Mouse (Mus musculus) heart, adult 2 months (tissue): ENCODE measurements around the gene Cox6a2.

Source experiments
- CTCF ChIP-seq: fragments of 200-600 bp; IDR thresholded peaks from 2 replicates; pipeline ENCODE4 v1.8.1; 2022; ENCODE audit warnings: antibody characterized with exemption, mild to moderate bottlenecking, moderate library complexity
- EP300 ChIP-seq: fragments of 200-500 bp; IDR thresholded peaks from 2 replicates; pipeline ENCODE4 v1.6.1; 2011; ENCODE audit warnings: low read depth, low read length, control low read depth; ENCODE audit not compliant: insufficient read depth

GRCm38 (mm10) chr7:128249998-128250397, 43.8 kb upstream of the Cox6a2 start:
- no peak for TF ChIP-seq EP300
- TF ChIP-seq CTCF = no peak
